Mouse (Mus musculus): ENCODE data around the gene a. TPM values are rescaled to one million over a fixed set of nuclear protein-coding genes. Genes with fewer than 3 reads are reported as not detected.

The a gene
- 1.0 and 1.1 TPM in 2 replicates for polyA plus RNA-seq (2015; fragmentation: Nextera tagmentation; extraction: Ambion mirVana)

DNA sequence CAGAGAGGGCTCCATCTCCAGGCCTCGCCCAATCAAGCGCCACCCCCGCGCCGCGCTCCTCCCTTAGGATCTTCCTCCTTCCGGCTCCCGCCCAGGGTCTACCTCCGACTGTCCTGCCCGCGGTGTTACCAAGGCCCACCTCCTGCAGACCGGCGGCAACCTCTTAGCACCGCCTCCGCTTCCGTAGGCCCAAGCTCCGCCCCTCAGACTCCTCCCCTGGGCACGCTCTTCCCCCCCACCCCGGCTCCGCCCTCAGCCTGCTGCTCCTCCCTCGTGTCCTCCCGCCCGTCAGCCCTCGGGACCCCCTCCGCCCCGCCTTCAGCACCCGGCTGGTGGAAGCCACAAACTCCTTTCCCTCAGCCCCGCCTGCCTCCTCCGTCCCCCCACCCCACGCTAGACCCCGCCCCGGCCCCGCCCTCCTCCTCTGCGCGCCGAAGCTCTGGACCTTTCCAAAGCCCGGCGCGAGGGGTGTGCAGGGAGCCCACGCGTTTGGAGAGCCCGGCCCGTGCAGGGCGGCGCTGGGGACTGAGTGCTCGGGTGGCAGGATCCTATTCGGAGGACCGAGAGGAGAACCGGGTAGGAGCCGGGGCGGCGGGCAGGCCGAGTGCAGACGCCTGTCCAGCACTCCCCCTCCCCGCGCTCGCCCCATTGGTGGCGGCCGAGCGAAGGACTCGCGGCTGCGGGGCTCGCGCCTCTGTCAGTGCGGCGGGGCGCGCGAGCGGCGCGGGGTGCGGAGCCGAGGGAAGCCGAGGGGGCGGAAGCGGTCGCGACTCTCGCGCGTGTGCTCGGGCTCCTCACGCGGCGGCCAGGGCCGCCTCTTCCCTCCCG lies at the start of gene a, which contains the start of gene Raly:
Gene a, plus strand, starts transcription at position 747 of the 828 bp plus-strand sequence.
Gene Raly, plus strand, starts transcription at position 441 of the 828 bp plus-strand sequence.
- no peaks in the 10 kb centered on the region for H3K27me3 ChIP-seq (replicated peaks; ENCODE audit: control insufficient read depth, insufficient read depth, low read length)
- H3K4me2 ChIP-seq (ENCODE audit: low read length) = peak within 1 kb of the TSS; percentile 85
- peak; percentile 96 for ATAC-seq
- peak within 1 kb of the TSS; percentile 98 for H3K27ac ChIP-seq (ENCODE audit: low read depth, low read length)
- peaks cover 25% of the 10 kb centered on the region for H3K4me1 ChIP-seq (ENCODE audit: control insufficient read depth, insufficient read depth, low read depth, low read length)
- peak within 1 kb of the TSS; percentile 91 for H3K9ac ChIP-seq (ENCODE audit: low read depth, low read length)
- H3K9me3 ChIP-seq (ENCODE audit: control insufficient read depth, low read length) = no peaks in the 10 kb centered on the region
- H3K36me3 ChIP-seq (ENCODE audit: control insufficient read depth, insufficient read depth, low read length) = no peaks in the 10 kb centered on the region
- under 1% methylated on average over 58 of the region's 89 CpGs for WGBS
- H3K4me3 ChIP-seq (ENCODE audit: low read length) = peak within 1 kb of the TSS; percentile 74

DNA sequence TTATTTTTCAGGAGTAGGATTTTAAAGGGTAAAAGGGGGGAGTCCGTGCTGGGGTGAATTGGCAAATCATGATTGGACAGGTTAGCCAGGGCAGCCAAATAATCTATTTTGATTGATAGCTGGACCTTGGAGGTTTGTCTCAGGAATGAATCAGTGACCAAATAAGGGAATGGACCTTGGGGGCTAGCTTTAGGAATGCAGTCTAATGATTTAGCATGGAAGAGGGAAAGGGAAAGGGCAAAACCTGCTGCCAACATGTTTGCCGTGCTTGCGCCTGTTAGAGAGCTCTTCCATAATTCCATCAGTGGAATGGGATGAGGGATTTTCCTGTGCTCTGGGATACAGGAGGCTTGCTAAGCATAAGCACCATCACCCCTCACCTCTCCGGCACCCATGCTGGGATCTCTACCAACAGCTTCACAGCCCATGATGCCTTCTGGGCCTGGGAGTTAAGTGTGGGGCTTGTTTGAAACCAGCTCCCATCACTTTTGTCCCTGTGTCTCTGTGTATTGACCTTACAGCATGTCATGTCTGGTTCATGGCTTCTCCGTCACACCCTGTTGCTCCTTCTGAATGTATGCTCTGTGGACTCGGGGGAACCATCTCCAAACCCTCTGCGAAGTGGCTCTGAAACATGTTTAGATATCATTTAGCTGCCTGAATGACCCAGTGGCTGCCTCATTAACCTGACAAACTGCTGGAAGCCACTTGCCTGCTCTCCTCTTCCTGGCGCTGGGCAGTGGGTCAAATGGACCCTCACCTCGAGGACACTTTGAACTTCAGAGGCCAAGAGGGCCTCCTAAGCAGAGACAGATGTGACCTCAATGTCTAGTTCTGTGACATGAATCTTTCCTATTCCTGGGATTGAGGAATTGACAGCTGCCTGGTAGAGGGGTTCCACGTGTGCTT lies 48.0 kb upstream of the a start:
- no peak overlapping the region for H3K9ac ChIP-seq (ENCODE audit: low read depth, low read length)
- no peak overlapping the region for H3K4me2 ChIP-seq (ENCODE audit: low read length)
- H3K9me3 ChIP-seq (ENCODE audit: control insufficient read depth, low read length) = no peaks in the 10 kb centered on the region
- no peak overlapping the region for H3K4me3 ChIP-seq (ENCODE audit: low read length)
- no peaks in the 10 kb centered on the region for H3K27me3 ChIP-seq (replicated peaks; ENCODE audit: control insufficient read depth, insufficient read depth, low read length)
- no peaks in the 10 kb centered on the region for H3K4me1 ChIP-seq (ENCODE audit: control insufficient read depth, insufficient read depth, low read depth, low read length)
- H3K36me3 ChIP-seq (ENCODE audit: control insufficient read depth, insufficient read depth, low read length) = no peaks in the 10 kb centered on the region
- no peak for ATAC-seq
- 73% methylated on average over 10 of the region's 10 CpGs for WGBS
- H3K27ac ChIP-seq (ENCODE audit: low read depth, low read length) = no peak overlapping the region

DNA sequence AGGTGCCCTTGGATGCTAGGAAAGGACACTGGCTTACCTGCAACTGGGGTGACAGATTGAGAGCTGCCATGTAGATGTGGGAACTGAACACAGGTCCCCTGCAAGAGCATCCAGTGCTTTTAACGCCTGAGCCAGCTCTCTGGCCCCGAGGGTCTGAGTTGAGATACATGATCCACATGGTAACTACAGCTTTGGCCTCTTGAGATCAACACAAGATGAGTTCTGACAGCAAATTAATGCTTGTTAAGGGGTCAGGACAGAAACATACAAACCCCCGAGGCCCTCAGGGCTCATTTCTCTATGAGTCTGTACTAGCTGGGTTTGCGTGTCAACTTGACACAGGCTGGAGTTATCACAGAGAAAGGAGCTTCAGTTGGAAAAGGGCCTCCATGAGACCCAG lies 47.3 kb upstream of the a start:
- 69% methylated on average over 4 of the region's 4 CpGs for WGBS
- no peak overlapping the region for H3K4me3 ChIP-seq (ENCODE audit: low read length)
- no peaks in the 10 kb centered on the region for H3K36me3 ChIP-seq (ENCODE audit: control insufficient read depth, insufficient read depth, low read length)
- H3K4me1 ChIP-seq (ENCODE audit: control insufficient read depth, insufficient read depth, low read depth, low read length) = peaks cover under 1% of the 10 kb centered on the region
- ATAC-seq = no peak
- H3K27ac ChIP-seq (ENCODE audit: low read depth, low read length) = no peak overlapping the region
- H3K9me3 ChIP-seq (ENCODE audit: control insufficient read depth, low read length) = no peaks in the 10 kb centered on the region
- no peak overlapping the region for H3K4me2 ChIP-seq (ENCODE audit: low read length)
- H3K27me3 ChIP-seq (replicated peaks; ENCODE audit: control insufficient read depth, insufficient read depth, low read length) = no peaks in the 10 kb centered on the region
- no peak overlapping the region for H3K9ac ChIP-seq (ENCODE audit: low read depth, low read length)

DNA sequence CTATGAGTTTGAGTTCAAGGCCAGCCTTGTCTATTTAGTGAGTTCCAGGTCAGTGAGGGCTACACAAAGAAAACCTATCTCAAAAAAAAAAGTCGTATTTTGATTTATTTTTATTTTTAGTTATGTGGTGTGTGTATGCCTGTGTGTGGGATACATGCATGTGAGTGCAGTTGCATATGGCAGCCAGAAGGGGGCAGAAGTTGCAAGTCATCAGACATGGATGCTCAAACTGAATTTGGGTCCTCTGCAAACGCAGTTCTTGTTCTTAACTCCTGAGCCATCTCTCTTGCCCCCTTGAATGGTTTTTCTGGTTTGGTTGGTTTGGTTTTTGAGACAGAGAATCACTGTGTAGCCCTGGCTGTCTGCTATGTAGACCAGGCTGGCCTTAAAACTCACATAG lies 42.8 kb upstream of the a start:
- WGBS = 85% methylated on average over 2 of the region's 2 CpGs
- H3K9ac ChIP-seq (ENCODE audit: low read depth, low read length) = no peak overlapping the region
- peak overlapping the region; percentile 29; the same call in 1 of the 2 replicates for H3K27ac ChIP-seq (ENCODE audit: low read depth, low read length)
- H3K4me1 ChIP-seq (ENCODE audit: control insufficient read depth, insufficient read depth, low read depth, low read length) = peaks cover 7% of the 10 kb centered on the region
- H3K36me3 ChIP-seq (ENCODE audit: control insufficient read depth, insufficient read depth, low read length) = no peaks in the 10 kb centered on the region
- ATAC-seq = no peak
- no peak overlapping the region for H3K4me2 ChIP-seq (ENCODE audit: low read length)
- H3K27me3 ChIP-seq (replicated peaks; ENCODE audit: control insufficient read depth, insufficient read depth, low read length) = no peaks in the 10 kb centered on the region; the same call in 1 of the 2 replicates
- no peak overlapping the region for H3K4me3 ChIP-seq (ENCODE audit: low read length)
- no peaks in the 10 kb centered on the region for H3K9me3 ChIP-seq (ENCODE audit: control insufficient read depth, low read length)

DNA sequence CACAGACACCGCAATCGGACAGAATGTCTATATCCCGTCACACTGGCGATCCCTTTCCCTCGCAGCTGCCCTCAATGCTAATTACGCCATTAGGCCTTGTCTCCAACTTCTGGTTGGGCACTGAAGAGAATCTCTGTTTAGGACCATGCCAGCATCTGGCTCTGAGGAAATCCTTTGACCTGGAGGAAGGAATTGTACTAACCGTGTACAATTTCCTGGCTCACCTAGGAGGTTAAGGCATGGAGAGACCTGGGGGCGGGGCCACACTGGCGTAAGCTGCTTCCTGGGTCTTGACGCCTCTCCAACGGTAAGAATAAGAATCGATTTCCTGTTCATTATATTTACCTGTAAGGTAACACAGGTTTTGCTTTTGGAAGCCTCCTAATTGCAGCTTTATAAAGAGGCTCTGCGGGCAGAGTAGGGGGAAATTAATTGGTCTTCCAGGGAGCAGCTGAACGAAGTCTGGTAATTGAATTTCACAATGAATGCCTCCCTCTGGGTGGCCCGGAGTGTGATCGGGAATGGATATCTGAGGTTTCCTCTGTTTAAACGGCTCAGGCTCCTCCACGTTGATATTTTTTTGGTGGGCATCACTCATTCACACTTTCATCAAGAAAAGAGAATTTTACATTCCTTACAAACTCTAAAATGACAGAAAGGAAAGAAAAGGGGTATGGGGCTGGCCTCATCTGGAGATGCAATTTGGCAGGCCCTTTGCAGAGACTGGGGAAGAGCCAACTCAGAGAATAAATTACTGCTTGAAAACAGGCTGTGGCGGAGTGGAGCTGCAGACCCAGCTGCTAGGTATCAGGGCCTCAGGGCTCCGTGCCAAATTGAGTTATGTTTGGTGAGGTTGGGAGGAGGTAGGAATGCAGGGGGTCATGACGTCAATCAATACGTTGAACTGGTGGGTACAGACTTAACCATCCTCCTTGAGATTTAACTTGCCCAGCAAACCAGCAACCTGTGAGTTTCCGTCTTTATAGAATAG lies 41.9 kb upstream of the a start:
- peak overlapping the region; percentile 37 for H3K27ac ChIP-seq (ENCODE audit: low read depth, low read length)
- ATAC-seq = peak; percentile 85
- no peak overlapping the region for H3K4me3 ChIP-seq (ENCODE audit: low read length)
- H3K4me1 ChIP-seq (ENCODE audit: control insufficient read depth, insufficient read depth, low read depth, low read length) = peaks cover 7% of the 10 kb centered on the region
- no peaks in the 10 kb centered on the region for H3K36me3 ChIP-seq (ENCODE audit: control insufficient read depth, insufficient read depth, low read length)
- no peaks in the 10 kb centered on the region for H3K9me3 ChIP-seq (ENCODE audit: control insufficient read depth, low read length)
- no peak overlapping the region for H3K9ac ChIP-seq (ENCODE audit: low read depth, low read length)
- H3K4me2 ChIP-seq (ENCODE audit: low read length) = peak overlapping the region; percentile 27
- WGBS = 32% methylated on average over 23 of the region's 23 CpGs
- H3K27me3 ChIP-seq (replicated peaks; ENCODE audit: control insufficient read depth, insufficient read depth, low read length) = no peaks in the 10 kb centered on the region; the same call in 1 of the 2 replicates

DNA sequence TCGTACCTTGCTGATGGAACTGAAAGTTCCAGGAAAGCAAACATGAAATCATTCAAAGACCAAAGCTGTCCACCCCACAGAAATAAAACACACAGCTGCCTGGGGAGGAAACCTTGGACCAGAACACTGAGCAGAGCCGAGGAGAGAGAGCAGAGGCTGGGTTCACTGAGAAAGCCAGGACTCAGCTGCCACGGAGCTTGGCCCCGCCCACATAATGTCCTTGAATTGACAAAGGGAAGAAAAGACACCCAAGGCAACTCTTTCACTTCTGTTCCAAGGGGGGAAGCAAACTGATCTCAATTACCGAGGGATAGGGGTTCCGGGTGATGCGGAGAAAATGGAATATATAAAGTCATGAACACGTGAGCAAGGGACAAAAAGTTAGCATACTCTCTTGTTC lies 39.3 kb upstream of the a start:
- WGBS = 41% methylated on average over 8 of the region's 8 CpGs
- no peak for ATAC-seq
- H3K4me1 ChIP-seq (ENCODE audit: control insufficient read depth, insufficient read depth, low read depth, low read length) = peaks cover 7% of the 10 kb centered on the region

DNA sequence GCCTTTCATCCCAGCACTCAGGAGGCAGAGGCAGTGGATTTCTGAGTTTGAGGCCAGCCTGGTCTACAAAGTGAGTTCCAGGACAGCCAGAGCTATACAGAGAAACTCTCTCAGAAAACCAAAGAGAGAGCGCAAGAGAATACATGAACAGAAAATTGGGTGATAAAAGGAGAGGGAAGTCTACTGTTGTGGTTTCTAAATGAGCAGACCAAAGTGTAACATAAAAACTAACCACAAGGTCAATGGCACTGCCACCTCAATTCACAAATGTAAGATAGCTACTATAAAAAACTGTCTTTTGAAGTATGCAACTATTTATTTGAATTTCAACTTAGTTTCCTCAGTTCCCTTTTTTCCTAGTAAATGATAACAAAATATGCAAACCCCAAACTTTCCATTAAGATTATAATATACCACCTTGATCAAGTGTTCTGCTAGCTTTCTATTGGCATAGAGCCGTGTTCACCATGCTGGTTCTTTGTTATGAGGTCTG lies 37.1 kb upstream of the a start:
- WGBS = 84% methylated on average over 2 of the region's 2 CpGs

More for the DNA sequence above, 39.3 kb upstream of the a start:
- Histone ChIP-seq H3K9me3 (ENCODE audit: control insufficient read depth, low read length) (no peaks in the 10 kb centered on the region), H3K9ac (ENCODE audit: low read depth, low read length) (no peak overlapping the region), H3K36me3 (ENCODE audit: control insufficient read depth, insufficient read depth, low read length) (no peaks in the 10 kb centered on the region), H3K4me2 (ENCODE audit: low read length) (no peak overlapping the region), H3K27me3 (replicated peaks; ENCODE audit: control insufficient read depth, insufficient read depth, low read length) (no peaks in the 10 kb centered on the region; the same call in 1 of the 2 replicates), H3K4me3 (ENCODE audit: low read length) (no peak overlapping the region), H3K27ac (ENCODE audit: low read depth, low read length) (no peak overlapping the region)

DNA sequence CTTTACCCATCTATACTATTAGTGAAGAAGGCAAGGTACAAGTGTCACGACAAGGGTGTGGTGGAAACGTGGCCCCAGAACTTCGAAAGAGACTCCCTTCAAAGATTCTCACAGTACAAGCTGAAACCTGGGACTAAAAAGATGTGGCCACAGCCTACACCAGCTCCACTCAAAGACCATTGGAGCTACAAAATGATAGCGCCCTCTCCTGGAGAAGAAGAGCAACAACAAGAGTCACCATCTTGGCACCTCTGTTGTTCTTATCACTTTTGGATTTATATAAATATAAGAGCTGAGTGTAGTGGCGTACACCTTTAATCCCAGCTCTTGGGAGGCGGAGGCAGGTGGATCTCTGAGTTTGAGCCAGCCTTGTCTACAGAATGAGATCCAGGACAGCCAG lies 35.4 kb upstream of the a start:
- no peaks in the 10 kb centered on the region for H3K4me1 ChIP-seq (ENCODE audit: control insufficient read depth, insufficient read depth, low read depth, low read length)
- WGBS = 62% methylated on average over 6 of the region's 6 CpGs

More for the DNA sequence above, 37.1 kb upstream of the a start:
- no peak for ATAC-seq
- H3K4me2 ChIP-seq (ENCODE audit: low read length) = no peak overlapping the region
- peaks cover 5% of the 10 kb centered on the region for H3K4me1 ChIP-seq (ENCODE audit: control insufficient read depth, insufficient read depth, low read depth, low read length)
- H3K4me3 ChIP-seq (ENCODE audit: low read length) = no peak overlapping the region
- no peak overlapping the region for H3K27ac ChIP-seq (ENCODE audit: low read depth, low read length)
- H3K9ac ChIP-seq (ENCODE audit: low read depth, low read length) = no peak overlapping the region
- H3K9me3 ChIP-seq (ENCODE audit: control insufficient read depth, low read length) = no peaks in the 10 kb centered on the region
- no peaks in the 10 kb centered on the region for H3K36me3 ChIP-seq (ENCODE audit: control insufficient read depth, insufficient read depth, low read length)
- H3K27me3 ChIP-seq (replicated peaks; ENCODE audit: control insufficient read depth, insufficient read depth, low read length) = no peaks in the 10 kb centered on the region; the same call in 1 of the 2 replicates

More for the DNA sequence above, 35.4 kb upstream of the a start:
- no peak for ATAC-seq
- no peak overlapping the region for H3K4me2 ChIP-seq (ENCODE audit: low read length)
- H3K36me3 ChIP-seq (ENCODE audit: control insufficient read depth, insufficient read depth, low read length) = no peaks in the 10 kb centered on the region
- no peak overlapping the region for H3K4me3 ChIP-seq (ENCODE audit: low read length)
- no peaks in the 10 kb centered on the region; the same call in 1 of the 2 replicates for H3K27me3 ChIP-seq (replicated peaks; ENCODE audit: control insufficient read depth, insufficient read depth, low read length)
- no peaks in the 10 kb centered on the region; the same call in 1 of the 2 replicates for H3K9me3 ChIP-seq (ENCODE audit: control insufficient read depth, low read length)
- no peak overlapping the region for H3K9ac ChIP-seq (ENCODE audit: low read depth, low read length)
- no peak overlapping the region for H3K27ac ChIP-seq (ENCODE audit: low read depth, low read length)
